Mouse (Mus musculus) B cell, adult 2 months (primary cell): ENCODE measurements around the gene Mxra8.
A peak's percentile ranks its signal among the peaks of the same experiment; 100 is the strongest.

Source experiments
- DNase-seq, 2 experiments: peaks; one replicate each; pipeline ENCODE4 v3.0.0; 2022

Gene Mxra8

GRCm38 (mm10) chr4:155839483-155839910 lies at the start of gene Mxra8:
Gene Mxra8 (plus strand): TSS chr4:155839680.
- DNase-seq = no peak

- DNase-seq = no peak
Observed at GRCm38 (mm10) chr4:155790021-155790489, 49.4 kb upstream of the Mxra8 start, which contains the start of gene Ankrd65. Gene Ankrd65 (plus strand): TSS chr4:155790439.

GRCm38 (mm10) chr4:155790650-155791161 lies 48.8 kb upstream of the Mxra8 start:
- no peak for DNase-seq

GRCm38 (mm10) chr4:155791240-155791933 lies 48.1 kb upstream of the Mxra8 start:
- no peak for DNase-seq

- DNase-seq = no peak
Observed at GRCm38 (mm10) chr4:155793730-155794129, 45.8 kb upstream of the Mxra8 start.

- DNase-seq = no peak
Observed at GRCm38 (mm10) chr4:155802075-155802474, 37.4 kb upstream of the Mxra8 start.

GRCm38 (mm10) chr4:155802741-155803339 lies 36.6 kb upstream of the Mxra8 start, which contains the start of gene Mrpl20:
Gene Mrpl20 (plus strand): TSS chr4:155802878.
- DNase-seq = peak; percentile 29 to 35

- DNase-seq = peak; percentile 96 to 97
Observed at GRCm38 (mm10) chr4:155803340-155804041, 36.0 kb upstream of the Mxra8 start.

GRCm38 (mm10) chr4:155807841-155808240 lies 31.6 kb upstream of the Mxra8 start:
- no peak for DNase-seq

GRCm38 (mm10) chr4:155811929-155812664 lies 27.4 kb upstream of the Mxra8 start, which contains the start of gene Ccnl2:
Gene Ccnl2 (plus strand): TSS chr4:155812489.
- peak; percentile 91 to 92 for DNase-seq

- peak; percentile 38 to 47 for DNase-seq
Observed at GRCm38 (mm10) chr4:155812665-155813181, 26.8 kb upstream of the Mxra8 start.

- no peak for DNase-seq
Observed at GRCm38 (mm10) chr4:155817533-155817932, 21.9 kb upstream of the Mxra8 start.

GRCm38 (mm10) chr4:155821025-155821424 lies 18.5 kb upstream of the Mxra8 start:
- DNase-seq = peak; percentile 59 to 68

- no peak for DNase-seq
Observed at GRCm38 (mm10) chr4:155823443-155823842, 16.0 kb upstream of the Mxra8 start.

- no peak for DNase-seq
Observed at GRCm38 (mm10) chr4:155829866-155830265, 9.6 kb upstream of the Mxra8 start.

GRCm38 (mm10) chr4:155830596-155830995 lies 8.9 kb upstream of the Mxra8 start:
- no peak for DNase-seq

- peak; percentile 95 for DNase-seq
Observed at GRCm38 (mm10) chr4:155831205-155831766, 8.2 kb upstream of the Mxra8 start, which contains the start of gene Aurkaip1. Gene Aurkaip1 (plus strand): TSS chr4:155831272.

GRCm38 (mm10) chr4:155831831-155832230 lies 7.6 kb upstream of the Mxra8 start:
- DNase-seq = no peak

GRCm38 (mm10) chr4:155832321-155832720 lies 7.2 kb upstream of the Mxra8 start:
- no peak for DNase-seq

GRCm38 (mm10) chr4:155833234-155833633 lies 6.2 kb upstream of the Mxra8 start:
- no peak for DNase-seq

GRCm38 (mm10) chr4:155833836-155834235 lies 5.6 kb upstream of the Mxra8 start:
- DNase-seq = peak; percentile 75 to 78
